Mouse (Mus musculus) layer of hippocampus, adult 11-12 months (tissue): ENCODE measurements around the gene Grip2.

Source experiments
- DNase-seq: peaks from one replicate; pipeline ENCODE4 v3.0.0; 2022; ENCODE audit warnings: low spot score

Grip2 gene

GRCm38 (mm10) chr6:91827016-91827570 is at the start of gene Grip2:
Gene Grip2, minus strand, starts transcription at chr6:91827250.
- DNase-seq, result peak; percentile 54

- DNase-seq, result no peak
Observed at GRCm38 (mm10) chr6:91872781-91873180, 45.7 kb upstream of the Grip2 start.

- DNase-seq, result no peak
Observed at GRCm38 (mm10) chr6:91868091-91868490, 41.0 kb upstream of the Grip2 start.

- DNase-seq, result no peak
Observed at GRCm38 (mm10) chr6:91865601-91866000, 38.6 kb upstream of the Grip2 start.

GRCm38 (mm10) chr6:91864595-91864994 is 37.5 kb upstream of the Grip2 start:
- no peak for DNase-seq

- no peak for DNase-seq
Observed at GRCm38 (mm10) chr6:91862848-91863247, 35.8 kb upstream of the Grip2 start.

- DNase-seq, result no peak
Observed at GRCm38 (mm10) chr6:91858339-91858738, 31.3 kb upstream of the Grip2 start.

- no peak for DNase-seq
Observed at GRCm38 (mm10) chr6:91852550-91852949, 25.5 kb upstream of the Grip2 start.

- no peak for DNase-seq
Observed at GRCm38 (mm10) chr6:91843628-91844153, 16.6 kb upstream of the Grip2 start.

GRCm38 (mm10) chr6:91842897-91843627 is 16.0 kb upstream of the Grip2 start:
- DNase-seq, result no peak

- peak; percentile 65 for DNase-seq
Observed at GRCm38 (mm10) chr6:91839010-91839871, 12.2 kb upstream of the Grip2 start.

- no peak for DNase-seq
Observed at GRCm38 (mm10) chr6:91832863-91833440, 5.9 kb upstream of the Grip2 start.

GRCm38 (mm10) chr6:91827926-91828325 is 876 bp upstream of the Grip2 start:
- no peak for DNase-seq

- DNase-seq, result no peak
Observed at GRCm38 (mm10) chr6:91818271-91818670, 8.8 kb downstream of the Grip2 start.

- DNase-seq, result no peak
Observed at GRCm38 (mm10) chr6:91815976-91816375, 11.1 kb downstream of the Grip2 start.

- DNase-seq, result no peak
Observed at GRCm38 (mm10) chr6:91813611-91814010, 13.4 kb downstream of the Grip2 start.

- DNase-seq, result no peak
Observed at GRCm38 (mm10) chr6:91810007-91810406, 17.0 kb downstream of the Grip2 start.

GRCm38 (mm10) chr6:91808022-91808421 is 19.0 kb downstream of the Grip2 start:
- no peak for DNase-seq

- DNase-seq, result no peak
Observed at GRCm38 (mm10) chr6:91807169-91807568, 19.9 kb downstream of the Grip2 start.

- no peak for DNase-seq
Observed at GRCm38 (mm10) chr6:91804177-91804576, 22.9 kb downstream of the Grip2 start.

GRCm38 (mm10) chr6:91798496-91798895 is 28.6 kb downstream of the Grip2 start:
- DNase-seq, result peak; percentile 30

- DNase-seq, result no peak
Observed at GRCm38 (mm10) chr6:91796736-91797135, 30.3 kb downstream of the Grip2 start.
